Mouse (Mus musculus) heart, postnatal 25 days (tissue): ENCODE measurements around the gene Zfp870. TPM values are rescaled to one million over a fixed set of nuclear protein-coding genes. Genes with fewer than 3 reads are reported as not detected.

ENCODE experiments used
- DNase-seq: peaks from one replicate; pipeline ENCODE4 v3.0.0; 2022; ENCODE audit warnings: low spot score
- intact Hi-C: fragments of 180-260 bp; cut with DNase I; formaldehyde crosslinking; loops from one replicate; pipeline ENCODE4 v1.15.1; 2025
- total RNA-seq, 2 experiments: library from RNA; stranded (reverse); gene quantifications; 2 replicates each; pipeline ENCODE4 v1.2.3; 2021

Gene Zfp870
- 10 to 100 TPM in 1 of 2 experiments, 1 to 10 TPM in 1; 9.3 to 10.4 TPM for total RNA-seq

- DNase-seq = peak; percentile 83
- intact Hi-C loops = loop anchor here (5.0 kb wide), 1 partner anchor 56 kb away; the partner anchor contains the start of gene Cyp4f13
These were observed at the start of gene Zfp870 for GRCm38 (mm10) chr17:32891239-32892180. Zfp870 (minus strand) TSS chr17:32891642.

GRCm38 (mm10) chr17:32939831-32940230 lies 48.4 kb upstream of the Zfp870 start:
- DNase-seq = no peak
- intact Hi-C loops = no loop called here

- no peak for DNase-seq
- intact Hi-C loops = no loop called here
These were observed 36.4 kb upstream of the Zfp870 start for GRCm38 (mm10) chr17:32927803-32928202.

GRCm38 (mm10) chr17:32924658-32925312 lies 33.3 kb upstream of the Zfp870 start:
- intact Hi-C loops = no loop called here
- DNase-seq = peak; percentile 48

- DNase-seq = no peak
- intact Hi-C loops = no loop called here
These were observed 32.2 kb upstream of the Zfp870 start for GRCm38 (mm10) chr17:32923681-32924080.

- intact Hi-C loops = no loop called here
- no peak for DNase-seq
These were observed 27.7 kb upstream of the Zfp870 start for GRCm38 (mm10) chr17:32919123-32919522.

- no peak for DNase-seq
These were observed 25.7 kb upstream of the Zfp870 start, which contains the start of gene Cyp4f14 for GRCm38 (mm10) chr17:32917131-32917530. Cyp4f14 (minus strand) TSS chr17:32917342.

GRCm38 (mm10) chr17:32916075-32916474 lies 24.6 kb upstream of the Zfp870 start:
- intact Hi-C loops = no loop called here
- no peak for DNase-seq

More at GRCm38 (mm10) chr17:32917131-32917530, 25.7 kb upstream of the Zfp870 start, which contains the start of gene Cyp4f14:
- intact Hi-C loops = no loop called here

GRCm38 (mm10) chr17:32906172-32906571 lies 14.7 kb upstream of the Zfp870 start:
- DNase-seq = no peak
- intact Hi-C loops = no loop called here

- DNase-seq = no peak
- intact Hi-C loops = loop anchor here (2.0 kb wide), 1 partner anchor 46 kb away; no protein-coding TSS in a partner anchor
These were observed 13.8 kb upstream of the Zfp870 start for GRCm38 (mm10) chr17:32905239-32905638.

GRCm38 (mm10) chr17:32904414-32904813 lies 13.0 kb upstream of the Zfp870 start:
- intact Hi-C loops = loop anchor here (2.0 kb wide), 1 partner anchor 46 kb away; no protein-coding TSS in a partner anchor
- DNase-seq = no peak

- intact Hi-C loops = no loop called here
- no peak for DNase-seq
These were observed 10.5 kb upstream of the Zfp870 start for GRCm38 (mm10) chr17:32901751-32902525.

- no peak for DNase-seq
- intact Hi-C loops = no loop called here
These were observed 4.0 kb upstream of the Zfp870 start for GRCm38 (mm10) chr17:32895421-32895820.

GRCm38 (mm10) chr17:32893901-32894300 lies 2.5 kb upstream of the Zfp870 start:
- no peak for DNase-seq
- intact Hi-C loops = loop anchor here (5.0 kb wide), 1 partner anchor 53 kb away; the partner anchor contains the start of gene Cyp4f13

GRCm38 (mm10) chr17:32890852-32891238 lies 597 bp downstream of the Zfp870 start:
- no peak for DNase-seq

GRCm38 (mm10) chr17:32889611-32890010 lies 1.8 kb downstream of the Zfp870 start:
- DNase-seq = no peak
- intact Hi-C loops = loop anchor here (5.0 kb wide), 1 partner anchor 58 kb away; the partner anchor contains the start of gene Cyp4f13

More at GRCm38 (mm10) chr17:32890852-32891238, 597 bp downstream of the Zfp870 start:
- intact Hi-C loops = loop anchor here (5.0 kb wide), 1 partner anchor 56 kb away; the partner anchor contains the start of gene Cyp4f13

- no peak for DNase-seq
- intact Hi-C loops = no loop called here
These were observed 10.9 kb downstream of the Zfp870 start for GRCm38 (mm10) chr17:32880320-32881218.

GRCm38 (mm10) chr17:32878773-32879172 lies 12.7 kb downstream of the Zfp870 start:
- DNase-seq = no peak
- intact Hi-C loops = loop anchor here (10.0 kb wide), 1 partner anchor 224 kb away; the partner anchor contains the start of gene Cyp4f40
